Mouse (Mus musculus): ENCODE results near the gene Atg7. TPM values are rescaled to one million over a fixed set of nuclear protein-coding genes. Genes with fewer than 3 reads are reported as not detected.
A peak's percentile ranks its signal among the peaks of the same experiment; 100 is the strongest.

Atg7 gene
- total RNA-seq, 1 experiment: 14.6 TPM

DNA sequence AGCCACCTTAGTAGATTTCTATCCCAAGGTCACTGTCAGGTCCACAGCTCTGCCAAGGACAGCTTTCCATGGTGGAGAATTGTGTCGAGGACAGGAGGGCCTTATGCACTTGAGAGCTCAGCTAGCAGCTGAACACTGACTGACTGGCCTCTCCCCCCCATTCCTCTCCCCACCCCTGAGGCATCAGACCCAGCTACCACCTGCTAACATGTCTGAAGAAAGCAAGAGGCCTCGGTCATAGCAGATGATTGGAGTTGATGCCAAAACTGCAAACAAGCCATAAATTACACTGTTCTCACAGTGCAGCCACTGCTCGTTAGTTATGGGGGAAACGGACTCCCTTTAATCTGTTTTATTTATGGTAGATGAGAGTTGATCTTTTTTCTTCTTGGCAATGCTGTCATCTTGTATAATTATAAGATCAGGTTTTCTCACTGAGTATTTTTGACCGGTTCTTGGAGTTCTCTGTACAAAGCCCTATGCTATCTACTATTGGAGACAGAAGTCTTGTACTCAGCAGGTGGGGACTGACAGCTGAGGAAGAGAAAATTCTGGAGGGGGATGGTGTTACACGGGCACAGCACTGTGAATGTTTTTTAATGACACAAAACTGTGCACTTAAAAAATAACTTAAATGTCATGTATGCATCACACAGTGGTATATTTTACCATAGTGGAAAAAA is 171.4 kb downstream of the Atg7 start:
- no peak overlapping the region for H3K27ac ChIP-seq (ENCODE audit: insufficient read depth, low read depth, low read length, poor library complexity, severe bottlenecking)
- no peak overlapping the region for H3K9ac ChIP-seq (ENCODE audit: insufficient read depth, low read depth, low read length, poor library complexity, severe bottlenecking)
- DNase-seq (ENCODE audit: low read depth, low spot score): no peak
- no peak overlapping the region for H3K4me3 ChIP-seq (ENCODE audit: insufficient read depth in 1 of 2, low read depth in 1 of 2, low read length in 2 of 2, poor library complexity in 1 of 2, severe bottlenecking in 1 of 2)
- TF ChIP-seq CHD2 (IDR thresholded peaks at IDR 0.05; ENCODE audit: low read depth, low read length) (no peak), MAFK (IDR thresholded peaks at IDR 0.05; ENCODE audit: insufficient read depth, low read depth, low read length) (no peak), ZC3H11A (IDR thresholded peaks at IDR 0.05; ENCODE audit: borderline replicate concordance, low read depth, low read length) (no peak), HCFC1 (IDR thresholded peaks at IDR 0.05; ENCODE audit: borderline replicate concordance, insufficient read depth, low read length) (no peak), ZNF384 (IDR thresholded peaks at IDR 0.05; ENCODE audit: low read depth, low read length) (no peak)
- H3K36me3 ChIP-seq (ENCODE audit: control insufficient read depth, insufficient read depth, low read length, poor library complexity, severe bottlenecking): no peaks in the 10 kb centered on the region
- in situ Hi-C loops (cut with MboI; ENCODE audit: low sequenced_read_pairs in 2 of 2, unreplicated experiment in 2 of 2): no loop called here
- H3K9me3 ChIP-seq (ENCODE audit: control insufficient read depth, insufficient read depth, low read depth, low read length): no peaks in the 10 kb centered on the region
- no peaks in the 10 kb centered on the region for H3K4me1 ChIP-seq (ENCODE audit: control insufficient read depth in 2 of 2, insufficient read depth in 2 of 2, low read length in 2 of 2, poor library complexity in 1 of 2)

GRCm38 (mm10) chr6:114814882-114815650 is 172.2 kb downstream of the Atg7 start:
- H3K9me3 ChIP-seq (ENCODE audit: control insufficient read depth, insufficient read depth, low read depth, low read length): no peaks in the 10 kb centered on the region
- TF ChIP-seq CHD2 (IDR thresholded peaks at IDR 0.05; ENCODE audit: low read depth, low read length) (no peak), ZC3H11A (IDR thresholded peaks at IDR 0.05; ENCODE audit: borderline replicate concordance, low read depth, low read length) (no peak), ZNF384 (IDR thresholded peaks at IDR 0.05; ENCODE audit: low read depth, low read length) (no peak), HCFC1 (IDR thresholded peaks at IDR 0.05; ENCODE audit: borderline replicate concordance, insufficient read depth, low read length) (no peak), MAFK (IDR thresholded peaks at IDR 0.05; ENCODE audit: insufficient read depth, low read depth, low read length) (no peak)
- in situ Hi-C loops (cut with MboI; ENCODE audit: low sequenced_read_pairs in 2 of 2, unreplicated experiment in 2 of 2): no loop called here
- no peak overlapping the region for H3K9ac ChIP-seq (ENCODE audit: insufficient read depth, low read depth, low read length, poor library complexity, severe bottlenecking)
- no peak overlapping the region for H3K4me3 ChIP-seq (ENCODE audit: insufficient read depth in 1 of 2, low read depth in 1 of 2, low read length in 2 of 2, poor library complexity in 1 of 2, severe bottlenecking in 1 of 2)
- DNase-seq (ENCODE audit: low read depth, low spot score): peak; percentile 37
- H3K36me3 ChIP-seq (ENCODE audit: control insufficient read depth, insufficient read depth, low read length, poor library complexity, severe bottlenecking): no peaks in the 10 kb centered on the region
- no peak overlapping the region for H3K27ac ChIP-seq (ENCODE audit: insufficient read depth, low read depth, low read length, poor library complexity, severe bottlenecking)
- no peaks in the 10 kb centered on the region for H3K4me1 ChIP-seq (ENCODE audit: control insufficient read depth in 2 of 2, insufficient read depth in 2 of 2, low read length in 2 of 2, poor library complexity in 1 of 2)

- Histone ChIP-seq H3K27ac (ENCODE audit: insufficient read depth, low read depth, low read length, poor library complexity, severe bottlenecking) (no peak overlapping the region), H3K9me3 (ENCODE audit: control insufficient read depth, insufficient read depth, low read depth, low read length) (no peaks in the 10 kb centered on the region), H3K36me3 (ENCODE audit: control insufficient read depth, insufficient read depth, low read length, poor library complexity, severe bottlenecking) (no peaks in the 10 kb centered on the region), H3K4me1 (ENCODE audit: control insufficient read depth in 2 of 2, insufficient read depth in 2 of 2, low read length in 2 of 2, poor library complexity in 1 of 2) (no peaks in the 10 kb centered on the region), H3K9ac (ENCODE audit: insufficient read depth, low read depth, low read length, poor library complexity, severe bottlenecking) (no peak overlapping the region), H3K4me3 (ENCODE audit: insufficient read depth in 1 of 2, low read depth in 1 of 2, low read length in 2 of 2, poor library complexity in 1 of 2, severe bottlenecking in 1 of 2) (no peak overlapping the region)
- DNase-seq (ENCODE audit: low read depth, low spot score): no peak
- TF ChIP-seq ZC3H11A (IDR thresholded peaks at IDR 0.05; ENCODE audit: borderline replicate concordance, low read depth, low read length): no peak
- in situ Hi-C loops (cut with MboI; ENCODE audit: low sequenced_read_pairs in 2 of 2, unreplicated experiment in 2 of 2): no loop called here
Measured at GRCm38 (mm10) chr6:114817948-114818347, 175.1 kb downstream of the Atg7 start.

GRCm38 (mm10) chr6:114818471-114818870 is 175.6 kb downstream of the Atg7 start:
- Histone ChIP-seq H3K27ac (ENCODE audit: insufficient read depth, low read depth, low read length, poor library complexity, severe bottlenecking) (no peak overlapping the region), H3K4me3 (ENCODE audit: insufficient read depth in 1 of 2, low read depth in 1 of 2, low read length in 2 of 2, poor library complexity in 1 of 2, severe bottlenecking in 1 of 2) (no peak overlapping the region), H3K4me1 (ENCODE audit: control insufficient read depth in 2 of 2, insufficient read depth in 2 of 2, low read length in 2 of 2, poor library complexity in 1 of 2) (no peaks in the 10 kb centered on the region), H3K36me3 (ENCODE audit: control insufficient read depth, insufficient read depth, low read length, poor library complexity, severe bottlenecking) (no peaks in the 10 kb centered on the region), H3K9ac (ENCODE audit: insufficient read depth, low read depth, low read length, poor library complexity, severe bottlenecking) (no peak overlapping the region), H3K9me3 (ENCODE audit: control insufficient read depth, insufficient read depth, low read depth, low read length) (no peaks in the 10 kb centered on the region)
- no peak for DNase-seq (ENCODE audit: low read depth, low spot score)
- in situ Hi-C loops (cut with MboI; ENCODE audit: low sequenced_read_pairs in 2 of 2, unreplicated experiment in 2 of 2): no loop called here
- TF ChIP-seq ZC3H11A (IDR thresholded peaks at IDR 0.05; ENCODE audit: borderline replicate concordance, low read depth, low read length): no peak
- TF ChIP-seq ZNF384 (IDR thresholded peaks at IDR 0.05; ENCODE audit: low read depth, low read length): no peak
- TF ChIP-seq HCFC1 (IDR thresholded peaks at IDR 0.05; ENCODE audit: borderline replicate concordance, insufficient read depth, low read length): no peak
- TF ChIP-seq MAFK (IDR thresholded peaks at IDR 0.05; ENCODE audit: insufficient read depth, low read depth, low read length): no peak
